Mouse (Mus musculus): ENCODE results near the gene Trim6.

GRCm38 (mm10) chr7:104244287-104245181 lies 25.9 kb downstream of the Trim6 start, which contains the start of gene Trim34a:
- TF ChIP-seq CTCF (IDR thresholded peaks at IDR 0.05): peak; percentile 81
- TF ChIP-seq POLR2A (IDR thresholded peaks at IDR 0.05; ENCODE audit: insufficient read depth, low read depth, low read length): peak; percentile 78
- 0 out of 2 replicates have a peak, but pooled peaks have one; percentile 39 for TF ChIP-seq EP300 (IDR thresholded peaks at IDR 0.05; ENCODE audit: insufficient read depth, low read depth, low read length)

All from heart, adult 2 months (tissue).